Mouse (Mus musculus): ENCODE measurements around the gene 1520401A03Rik. TPM values are rescaled to one million over a fixed set of nuclear protein-coding genes. Genes with fewer than 3 reads are reported as not detected.
A peak's percentile ranks its signal among the peaks of the same experiment; 100 is the strongest.

Gene 1520401A03Rik
- polyA plus RNA-seq, 1 experiment from 2014 or later, result 0.20 TPM

- ATAC-seq (replicated peaks; ENCODE audit: insufficient number of reproducible peaks, low FRiP score, low TSS enrichment, low read depth) (no peak), DNase-seq (ENCODE audit: low spot score) (no peak)
- H3K27me3 ChIP-seq (ENCODE audit: control insufficient read depth, insufficient read depth, low read length), result peaks cover 56% of the 10 kb centered on the region
- no peaks in the 10 kb centered on the region for H3K36me3 ChIP-seq (replicated peaks; ENCODE audit: control insufficient read depth, insufficient read depth, low read depth, low read length)
- no peak overlapping the region for H3K27ac ChIP-seq (replicated peaks; ENCODE audit: low read depth, low read length)
- H3K4me1 ChIP-seq (ENCODE audit: control insufficient read depth, insufficient read depth, low read length), result peaks cover 8% of the 10 kb centered on the region
- H3K9ac ChIP-seq (replicated peaks; ENCODE audit: low read length), result no peak overlapping the region
- no peak overlapping the region for H3K4me2 ChIP-seq (ENCODE audit: low read depth, low read length)
- H3K4me3 ChIP-seq (ENCODE audit: low read depth, low read length), result no peak overlapping the region
- 70% methylated on average over 3 of the region's 3 CpGs for WGBS
- no peaks in the 10 kb centered on the region for H3K9me3 ChIP-seq (replicated peaks; ENCODE audit: control insufficient read depth, low read length)
These were observed 24.2 kb upstream of the 1520401A03Rik start for GRCm38 (mm10) chr17:23746767-23747166.

- ATAC-seq (replicated peaks; ENCODE audit: insufficient number of reproducible peaks, low FRiP score, low TSS enrichment, low read depth) (no peak), DNase-seq (ENCODE audit: low spot score) (no peak)
- Histone ChIP-seq H3K4me3 (ENCODE audit: low read depth, low read length) (no peak overlapping the region), H3K4me1 (ENCODE audit: control insufficient read depth, insufficient read depth, low read length) (peaks cover 8% of the 10 kb centered on the region), H3K4me2 (ENCODE audit: low read depth, low read length) (no peak overlapping the region; the same call in 1 of the 2 replicates), H3K36me3 (replicated peaks; ENCODE audit: control insufficient read depth, insufficient read depth, low read depth, low read length) (no peaks in the 10 kb centered on the region), H3K27me3 (ENCODE audit: control insufficient read depth, insufficient read depth, low read length) (peaks cover 60% of the 10 kb centered on the region), H3K9ac (replicated peaks; ENCODE audit: low read length) (no peak overlapping the region), H3K9me3 (replicated peaks; ENCODE audit: control insufficient read depth, low read length) (no peaks in the 10 kb centered on the region), H3K27ac (replicated peaks; ENCODE audit: low read depth, low read length) (no peak overlapping the region)
- WGBS, result 2% methylated on average over 12 of the region's 12 CpGs
These were observed 23.7 kb upstream of the 1520401A03Rik start for GRCm38 (mm10) chr17:23746311-23746710.

GRCm38 (mm10) chr17:23745301-23746251 lies 23.0 kb upstream of the 1520401A03Rik start, which contains the start of gene Kremen2:
TSS of gene Kremen2 (minus strand) at chr17:23745833.
- no peak; the same call in 1 of the 2 replicates for ATAC-seq (replicated peaks; ENCODE audit: insufficient number of reproducible peaks, low FRiP score, low TSS enrichment, low read depth)
- DNase-seq (ENCODE audit: low spot score), result peak; percentile 36
- under 1% methylated on average over 38 of the region's 45 CpGs for WGBS
- peak within 1 kb of the TSS; percentile 58 for H3K4me2 ChIP-seq (ENCODE audit: low read depth, low read length)
- peaks cover 67% of the 10 kb centered on the region for H3K27me3 ChIP-seq (ENCODE audit: control insufficient read depth, insufficient read depth, low read length)
- H3K4me3 ChIP-seq (ENCODE audit: low read depth, low read length), result peak within 1 kb of the TSS; percentile 28
- H3K4me1 ChIP-seq (ENCODE audit: control insufficient read depth, insufficient read depth, low read length), result peaks cover 8% of the 10 kb centered on the region
- H3K9me3 ChIP-seq (replicated peaks; ENCODE audit: control insufficient read depth, low read length), result no peaks in the 10 kb centered on the region
- peak within 1 kb of the TSS; percentile 39; the same call in 1 of the 2 replicates for H3K9ac ChIP-seq (replicated peaks; ENCODE audit: low read length)
- H3K27ac ChIP-seq (replicated peaks; ENCODE audit: low read depth, low read length), result no peak within 1 kb of the TSS
- no peaks in the 10 kb centered on the region for H3K36me3 ChIP-seq (replicated peaks; ENCODE audit: control insufficient read depth, insufficient read depth, low read depth, low read length)

- Histone ChIP-seq H3K9me3 (replicated peaks; ENCODE audit: control insufficient read depth, low read length) (no peaks in the 10 kb centered on the region), H3K4me2 (ENCODE audit: low read depth, low read length) (no peak overlapping the region), H3K9ac (replicated peaks; ENCODE audit: low read length) (no peak overlapping the region), H3K27ac (replicated peaks; ENCODE audit: low read depth, low read length) (no peak overlapping the region), H3K4me1 (ENCODE audit: control insufficient read depth, insufficient read depth, low read length) (peaks cover 10% of the 10 kb centered on the region), H3K4me3 (ENCODE audit: low read depth, low read length) (peak overlapping the region; percentile 28), H3K36me3 (replicated peaks; ENCODE audit: control insufficient read depth, insufficient read depth, low read depth, low read length) (no peaks in the 10 kb centered on the region), H3K27me3 (ENCODE audit: control insufficient read depth, insufficient read depth, low read length) (peaks cover 73% of the 10 kb centered on the region)
- no peak for ATAC-seq (replicated peaks; ENCODE audit: insufficient number of reproducible peaks, low FRiP score, low TSS enrichment, low read depth)
- no peak for DNase-seq (ENCODE audit: low spot score)
- WGBS, result 4% methylated on average over 14 of the region's 14 CpGs
These were observed 22.1 kb upstream of the 1520401A03Rik start for GRCm38 (mm10) chr17:23744651-23745050.

GRCm38 (mm10) chr17:23744076-23744475 lies 21.5 kb upstream of the 1520401A03Rik start:
- Histone ChIP-seq H3K9ac (replicated peaks; ENCODE audit: low read length) (no peak overlapping the region), H3K4me2 (ENCODE audit: low read depth, low read length) (no peak overlapping the region), H3K27me3 (ENCODE audit: control insufficient read depth, insufficient read depth, low read length) (peaks cover 79% of the 10 kb centered on the region), H3K36me3 (replicated peaks; ENCODE audit: control insufficient read depth, insufficient read depth, low read depth, low read length) (no peaks in the 10 kb centered on the region), H3K4me1 (ENCODE audit: control insufficient read depth, insufficient read depth, low read length) (peaks cover 14% of the 10 kb centered on the region), H3K27ac (replicated peaks; ENCODE audit: low read depth, low read length) (no peak overlapping the region), H3K9me3 (replicated peaks; ENCODE audit: control insufficient read depth, low read length) (no peaks in the 10 kb centered on the region), H3K4me3 (ENCODE audit: low read depth, low read length) (no peak overlapping the region)
- DNase-seq (ENCODE audit: low spot score) (peak; percentile 40), ATAC-seq (replicated peaks; ENCODE audit: insufficient number of reproducible peaks, low FRiP score, low TSS enrichment, low read depth) (no peak)
- WGBS, result 19% methylated on average over 8 of the region's 8 CpGs

- Histone ChIP-seq H3K27ac (replicated peaks; ENCODE audit: low read depth, low read length) (no peak overlapping the region), H3K27me3 (ENCODE audit: control insufficient read depth, insufficient read depth, low read length) (peaks cover 85% of the 10 kb centered on the region), H3K4me3 (ENCODE audit: low read depth, low read length) (no peak overlapping the region), H3K9me3 (replicated peaks; ENCODE audit: control insufficient read depth, low read length) (no peaks in the 10 kb centered on the region), H3K9ac (replicated peaks; ENCODE audit: low read length) (no peak overlapping the region), H3K4me2 (ENCODE audit: low read depth, low read length) (no peak overlapping the region), H3K36me3 (replicated peaks; ENCODE audit: control insufficient read depth, insufficient read depth, low read depth, low read length) (no peaks in the 10 kb centered on the region), H3K4me1 (ENCODE audit: control insufficient read depth, insufficient read depth, low read length) (peaks cover 14% of the 10 kb centered on the region)
- WGBS, result 66% methylated on average over 12 of the region's 12 CpGs
- DNase-seq (ENCODE audit: low spot score), result no peak
- no peak for ATAC-seq (replicated peaks; ENCODE audit: insufficient number of reproducible peaks, low FRiP score, low TSS enrichment, low read depth)
These were observed 20.4 kb upstream of the 1520401A03Rik start for GRCm38 (mm10) chr17:23742941-23743340.

GRCm38 (mm10) chr17:23742210-23742793 lies 19.7 kb upstream of the 1520401A03Rik start:
- no peak overlapping the region for H3K4me3 ChIP-seq (ENCODE audit: low read depth, low read length)
- DNase-seq (ENCODE audit: low spot score), result peak; percentile 19
- WGBS, result 7% methylated on average over 44 of the region's 44 CpGs

More at GRCm38 (mm10) chr17:23742210-23742793, 19.7 kb upstream of the 1520401A03Rik start:
- Histone ChIP-seq H3K4me2 (ENCODE audit: low read depth, low read length) (peak overlapping the region; percentile 0; the same call in 1 of the 2 replicates), H3K36me3 (replicated peaks; ENCODE audit: control insufficient read depth, insufficient read depth, low read depth, low read length) (no peaks in the 10 kb centered on the region), H3K27me3 (ENCODE audit: control insufficient read depth, insufficient read depth, low read length) (peaks cover 84% of the 10 kb centered on the region), H3K4me1 (ENCODE audit: control insufficient read depth, insufficient read depth, low read length) (peaks cover 14% of the 10 kb centered on the region), H3K27ac (replicated peaks; ENCODE audit: low read depth, low read length) (no peak overlapping the region), H3K9me3 (replicated peaks; ENCODE audit: control insufficient read depth, low read length) (no peaks in the 10 kb centered on the region), H3K9ac (replicated peaks; ENCODE audit: low read length) (no peak overlapping the region)
- ATAC-seq (replicated peaks; ENCODE audit: insufficient number of reproducible peaks, low FRiP score, low TSS enrichment, low read depth), result no peak
